Mouse (Mus musculus) ovary, adult 18-20 months (tissue): Measurements from ENCODE around the gene Nom1.
A peak's percentile ranks its signal among the peaks of the same experiment; 100 is the strongest.

Experiments
- DNase-seq: peaks from one replicate; pipeline ENCODE4 v3.0.0; 2022; ENCODE audit warnings: low spot score, mixed read lengths

Gene Nom1

DNA sequence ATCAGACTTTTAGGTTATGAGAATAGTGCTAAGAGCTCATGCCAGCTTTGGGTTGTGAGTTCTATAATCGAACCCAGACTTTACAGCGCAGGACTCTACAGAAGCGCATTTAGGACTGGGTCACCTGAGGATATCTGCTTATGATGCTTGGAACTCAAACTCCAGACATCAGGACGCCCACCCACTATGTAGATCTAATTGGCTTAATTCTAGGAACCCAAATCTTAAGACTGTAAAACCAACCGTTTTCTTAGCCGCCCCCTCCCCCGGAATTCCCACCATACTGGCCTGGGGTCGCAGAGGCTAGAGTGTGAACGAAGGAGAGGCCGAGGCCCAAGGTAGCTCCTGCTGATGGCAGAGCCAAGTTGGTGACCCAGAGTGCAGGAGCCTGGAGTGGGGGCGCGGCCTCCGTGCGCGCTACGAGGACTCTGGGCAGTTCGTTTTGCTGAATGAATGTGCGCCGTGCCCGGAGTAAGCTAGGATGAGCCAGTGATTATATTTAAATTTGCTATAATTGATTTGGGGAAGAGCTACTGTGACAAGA is 36.5 kb downstream of the Nom1 start:
- no peak for DNase-seq

DNA sequence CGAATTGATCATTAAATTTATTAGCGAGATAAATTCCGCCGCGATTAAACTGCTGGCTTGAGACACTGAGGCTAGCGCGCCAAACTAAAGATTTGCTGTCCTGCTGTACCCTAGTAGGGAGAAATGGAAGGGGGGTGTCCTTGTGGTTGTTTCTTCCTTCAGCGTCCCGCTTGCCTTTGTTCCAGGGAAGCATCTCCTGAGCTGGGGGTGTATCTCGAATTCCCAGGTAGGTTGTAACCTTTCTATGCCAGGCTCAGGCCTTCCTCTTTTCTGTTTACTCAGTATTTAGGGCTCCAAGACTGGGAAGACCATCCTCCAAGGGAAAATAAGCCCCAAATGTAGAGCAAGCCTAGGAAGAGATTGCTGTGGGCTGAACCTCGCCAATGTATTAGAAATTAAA is 36.9 kb downstream of the Nom1 start:
- no peak for DNase-seq

- no peak for DNase-seq
Observed at GRCm38 (mm10) chr5:29471855-29472665, 37.6 kb downstream of the Nom1 start.

GRCm38 (mm10) chr5:29473551-29474245 is 39.2 kb downstream of the Nom1 start:
- DNase-seq: no peak

GRCm38 (mm10) chr5:29474246-29474960 is 39.9 kb downstream of the Nom1 start:
- no peak for DNase-seq

GRCm38 (mm10) chr5:29475041-29475440 is 40.6 kb downstream of the Nom1 start:
- DNase-seq: no peak

GRCm38 (mm10) chr5:29475556-29475955 is 41.1 kb downstream of the Nom1 start:
- DNase-seq: no peak

- DNase-seq: no peak
Observed at GRCm38 (mm10) chr5:29476021-29476420, 41.6 kb downstream of the Nom1 start.

DNA sequence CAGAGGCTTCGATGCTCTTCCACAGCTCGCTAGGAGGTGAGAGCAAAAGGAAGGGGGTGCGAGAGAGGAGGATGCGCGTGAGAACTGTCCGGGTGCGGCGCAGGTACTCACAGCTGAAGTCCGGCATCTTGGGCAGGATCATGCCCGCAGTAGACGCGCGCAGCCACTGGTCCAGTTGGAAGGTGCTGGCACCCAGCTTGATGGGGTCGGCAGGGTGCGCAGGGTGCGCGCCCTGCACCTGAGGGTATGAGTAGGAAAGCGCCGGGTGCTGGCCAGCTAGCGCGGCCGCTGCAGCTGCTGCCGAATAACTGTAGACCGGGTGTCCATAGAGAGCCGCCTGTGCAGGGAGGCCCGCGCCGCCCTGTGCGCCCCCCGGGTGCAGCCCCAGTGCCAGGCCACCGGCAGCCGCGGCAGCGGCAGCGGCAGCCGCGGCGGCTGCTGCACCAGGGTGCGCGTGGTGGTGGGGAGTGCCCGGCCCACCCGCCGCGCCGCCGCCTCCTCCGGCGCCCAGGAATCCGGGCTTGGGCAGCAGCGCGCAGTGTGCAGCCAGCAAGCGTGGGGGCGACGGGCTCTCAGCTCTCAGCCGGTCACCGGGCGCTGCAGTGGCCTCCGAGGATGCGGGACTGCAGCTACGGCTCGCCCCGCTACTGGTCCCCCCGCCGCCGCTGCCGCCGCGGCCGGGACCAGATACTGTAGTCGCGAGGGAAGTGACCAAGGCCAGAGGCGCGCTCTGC is 43.2 kb downstream of the Nom1 start:
- DNase-seq: no peak

GRCm38 (mm10) chr5:29478208-29479197 is 44.0 kb downstream of the Nom1 start, which contains the start of gene Mnx1:
Gene Mnx1 (minus strand): TSS chr5:29478470.
- no peak for DNase-seq

GRCm38 (mm10) chr5:29479198-29479593 is 44.7 kb downstream of the Nom1 start:
- peak; percentile 31 for DNase-seq

DNA sequence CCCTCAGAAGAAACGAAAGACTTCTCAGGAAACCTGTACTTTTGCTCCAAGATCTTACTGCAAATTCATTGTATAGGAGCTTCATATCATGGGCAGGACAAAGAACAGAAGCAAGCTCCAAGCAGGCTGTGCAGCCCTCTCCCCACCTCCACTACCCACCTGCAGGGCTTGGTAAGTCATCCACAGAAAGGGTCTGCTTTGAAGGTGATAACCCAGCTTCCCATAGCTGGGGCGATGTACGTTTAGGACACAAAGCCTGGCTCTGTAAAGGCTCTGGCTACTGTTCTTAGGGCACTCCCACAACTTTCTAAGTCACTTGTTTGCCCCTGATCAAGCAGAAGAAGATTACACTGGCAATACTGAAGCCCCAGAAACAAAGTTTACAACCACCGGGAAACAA is 49.3 kb downstream of the Nom1 start:
- DNase-seq: no peak

DNA sequence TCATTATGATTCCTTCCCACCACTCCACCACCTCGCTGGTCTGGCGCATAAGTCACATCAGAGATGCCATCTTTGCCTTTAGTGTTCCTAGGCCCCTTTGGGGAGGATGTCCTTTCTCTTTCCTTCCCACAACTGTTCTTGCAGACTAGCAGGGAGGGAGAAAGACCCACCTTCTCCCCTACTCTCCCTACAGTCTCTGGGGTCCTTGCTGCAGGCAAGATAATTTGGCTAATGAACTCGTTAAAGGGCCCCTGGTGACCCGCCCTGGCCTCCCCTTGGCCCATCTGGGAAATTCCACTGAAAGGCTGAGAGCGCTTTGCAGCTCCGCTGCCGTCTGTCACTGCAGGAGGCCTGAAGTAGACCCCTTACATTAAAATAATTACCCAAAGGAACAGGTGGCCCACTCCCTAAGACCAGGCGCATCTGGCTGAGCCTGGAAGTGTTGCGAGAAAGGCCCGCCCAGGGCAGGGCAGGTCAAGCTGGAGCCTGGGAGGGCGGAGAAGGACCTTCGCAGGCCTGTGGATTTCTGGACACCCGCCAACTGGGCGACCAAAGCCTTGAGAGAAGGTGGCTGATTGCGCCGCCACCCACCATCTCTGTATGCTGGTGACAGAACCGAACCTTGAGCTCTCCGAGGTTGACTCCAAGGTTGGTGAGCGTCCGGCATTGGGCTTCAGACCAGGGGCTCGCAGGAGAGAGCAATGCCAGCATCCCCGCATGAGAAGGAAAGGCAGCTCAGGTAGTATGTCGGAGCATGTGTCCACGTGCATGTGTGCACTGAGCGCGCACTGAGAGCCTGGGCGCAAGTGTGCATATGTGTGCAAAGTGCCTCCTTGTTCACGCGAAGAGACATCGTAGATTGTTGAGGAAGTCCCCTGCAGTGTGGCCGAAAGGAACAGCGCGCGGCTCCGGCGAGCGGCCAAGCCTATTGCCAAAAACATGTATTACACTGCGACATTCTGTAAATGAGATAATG is 50.8 kb downstream of the Nom1 start:
- DNase-seq: no peak

- no peak for DNase-seq
Observed at GRCm38 (mm10) chr5:29485941-29486320, 51.5 kb downstream of the Nom1 start.

- DNase-seq: no peak
Observed at GRCm38 (mm10) chr5:29487321-29487720, 52.9 kb downstream of the Nom1 start.

DNA sequence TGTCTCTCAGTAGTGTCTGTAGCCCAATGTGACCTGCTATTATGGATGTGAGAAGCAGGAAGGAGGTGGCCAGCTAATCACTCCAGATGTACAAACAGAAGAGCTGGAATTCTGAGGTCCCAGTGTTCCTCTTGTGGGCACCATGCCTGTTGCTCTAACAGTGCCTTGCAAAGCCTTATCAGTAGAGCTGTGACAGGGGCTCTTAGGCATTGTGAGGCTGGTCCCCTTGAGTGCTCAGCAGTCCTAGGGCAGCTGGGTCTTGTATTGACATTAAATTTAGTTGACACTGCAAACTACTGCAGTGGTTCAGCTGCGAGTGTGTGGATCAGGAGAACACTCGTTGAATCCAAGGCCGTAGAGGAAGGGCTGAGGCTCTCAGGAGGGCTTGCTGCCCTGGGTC is 72.5 kb downstream of the Nom1 start:
- no peak for DNase-seq
